In genomic region chr7:16472116-16472709, GRCm38 (mm10) we compare ENCODE assay signal across 21 mouse cellular contexts. TPM values are rescaled to one million over a fixed set of nuclear protein-coding genes. Genes with fewer than 3 reads are reported as not detected.
DNase-seq lines count a peak whose midpoint lies in the region; ATAC-seq and TF ChIP-seq lines count a peak whose summit lies in the region.
"Had no signal": no experiment of that assay in that cellular context is flagged by ENCODE, and none has a peak within 500 bp of the region (broad histone marks: within the 10 kb centered on the region; RNA-seq: fewer than 3 reads in every experiment).

No protein-coding gene starts in this region.

- WGBS in neural tube, embryonic 11.5 days: 4% methylated on average over 17 of the region's 17 CpGs
- under 1% methylated on average over 17 of the region's 17 CpGs for WGBS in forebrain, embryonic 14.5 days
- 6% methylated on average over 17 of the region's 17 CpGs for WGBS in hindbrain, postnatal 0 days

- no peak for DNase-seq in neural tube, embryonic 11.5 days (ENCODE audit: low spot score)
- no peak for DNase-seq in neural tube, embryonic 10.5 days (ENCODE audit: extremely low spot score, low spot score)
- DNase-seq in forebrain, embryonic 14.5 days (ENCODE audit: low spot score): peak; percentile 81
- peak; percentile 33 for DNase-seq in hindbrain, postnatal 0 days (ENCODE audit: low spot score)
- DNase-seq in kidney, postnatal 36 days: no peak
- DNase-seq in adrenal gland, adult (ENCODE audit: inconsistent age in 2 of 2, low spot score in 1 of 2): no peak
- DNase-seq in urinary bladder, adult 2 months (ENCODE audit: low spot score): no peak
- DNase-seq: adrenal gland, adult 8-10 months; cerebellum, adult 11-12 months; gastrocnemius, postnatal 25 days; heart, postnatal 4 days; kidney, adult 18-20 months; kidney, postnatal 14 days; right cerebral cortex, postnatal 4 days had no signal

- peaks cover 59% of the 10 kb centered on the region for H3K27me3 ChIP-seq in neural tube, embryonic 11.5 days (ENCODE audit: control insufficient read depth, insufficient read depth, low read length)
- peaks cover 59% of the 10 kb centered on the region for H3K27me3 ChIP-seq in forebrain, embryonic 14.5 days (replicated peaks; ENCODE audit: control insufficient read depth, insufficient read depth, low read length)
- H3K27me3 ChIP-seq in hindbrain, postnatal 0 days (ENCODE audit: insufficient read depth, low read length): peaks cover 44% of the 10 kb centered on the region

- no peaks in the 10 kb centered on the region for H3K9me3 ChIP-seq in neural tube, embryonic 11.5 days (ENCODE audit: control insufficient read depth, low read length)
- no peaks in the 10 kb centered on the region for H3K9me3 ChIP-seq in forebrain, embryonic 14.5 days (replicated peaks; ENCODE audit: control insufficient read depth, low read length)
- no peaks in the 10 kb centered on the region for H3K9me3 ChIP-seq in hindbrain, postnatal 0 days (ENCODE audit: low read length)
- H3K9me3 ChIP-seq: heart, embryonic 15.5 days; liver, embryonic 15.5 days had no signal

- no peak for ATAC-seq in neural tube, embryonic 11.5 days (ENCODE audit: insufficient read depth, low FRiP score, low TSS enrichment)
- peak; percentile 81 for ATAC-seq in forebrain, embryonic 14.5 days
- no peak for ATAC-seq in hindbrain, postnatal 0 days
- ATAC-seq: lung, postnatal 0 days had no signal

- no peak overlapping the region for H3K27ac ChIP-seq in neural tube, embryonic 11.5 days (ENCODE audit: low read depth, low read length)
- no peak overlapping the region for H3K27ac ChIP-seq in forebrain, embryonic 14.5 days (ENCODE audit: low read depth, low read length)
- H3K27ac ChIP-seq in hindbrain, postnatal 0 days: no peak overlapping the region
- H3K27ac ChIP-seq: embryonic facial prominence, embryonic 13.5 days; heart, embryonic 15.5 days; liver, embryonic 15.5 days; stomach, postnatal 0 days had no signal

- H3K4me2 ChIP-seq in neural tube, embryonic 11.5 days (ENCODE audit: low read depth): 0 out of 2 replicates have a peak overlapping the region, but pooled peaks have one; percentile 3
- H3K4me2 ChIP-seq in forebrain, embryonic 14.5 days (ENCODE audit: low read length): peak overlapping the region; percentile 33; the same call in 1 of the 2 replicates
- H3K4me2 ChIP-seq in hindbrain, postnatal 0 days (ENCODE audit: low read depth, low read length): no peak overlapping the region
- H3K4me2 ChIP-seq: embryonic facial prominence, embryonic 13.5 days; heart, embryonic 15.5 days; liver, embryonic 15.5 days had no signal

- TF ChIP-seq CTCF in hindbrain, postnatal 0 days (IDR thresholded peaks at IDR 0.05; ENCODE audit: low read depth): no peak

- H3K36me3 ChIP-seq in neural tube, embryonic 11.5 days (ENCODE audit: control insufficient read depth, insufficient read depth, low read length): no peaks in the 10 kb centered on the region
- H3K36me3 ChIP-seq in forebrain, embryonic 14.5 days (ENCODE audit: control insufficient read depth, insufficient read depth, low read length): no peaks in the 10 kb centered on the region
- H3K36me3 ChIP-seq in hindbrain, postnatal 0 days (ENCODE audit: insufficient read depth, low read length): no peaks in the 10 kb centered on the region
- H3K36me3 ChIP-seq: embryonic facial prominence, embryonic 13.5 days; heart, embryonic 15.5 days; liver, embryonic 15.5 days had no signal

- H3K9ac ChIP-seq in neural tube, embryonic 11.5 days (ENCODE audit: low read length): no peak overlapping the region
- H3K9ac ChIP-seq in forebrain, embryonic 14.5 days (ENCODE audit: low read length): 0 out of 2 replicates have a peak overlapping the region, but pooled peaks have one; percentile 25
- no peak overlapping the region for H3K9ac ChIP-seq in hindbrain, postnatal 0 days (replicated peaks; ENCODE audit: low read length)
- H3K9ac ChIP-seq: embryonic facial prominence, embryonic 13.5 days; heart, embryonic 15.5 days; liver, embryonic 15.5 days had no signal

- no peak overlapping the region for H3K4me3 ChIP-seq in neural tube, embryonic 11.5 days (ENCODE audit: low read depth, low read length)
- H3K4me3 ChIP-seq in forebrain, embryonic 14.5 days (ENCODE audit: low read depth, low read length): no peak overlapping the region
- H3K4me3 ChIP-seq in hindbrain, postnatal 0 days (ENCODE audit: low read length): no peak overlapping the region
- H3K4me3 ChIP-seq: embryonic facial prominence, embryonic 13.5 days; heart, embryonic 15.5 days; liver, embryonic 15.5 days had no signal

- peaks cover 5% of the 10 kb centered on the region; the same call in 1 of the 2 replicates for H3K4me1 ChIP-seq in neural tube, embryonic 11.5 days (ENCODE audit: control insufficient read depth, insufficient read depth, low read length)
- H3K4me1 ChIP-seq in forebrain, embryonic 14.5 days (ENCODE audit: control insufficient read depth, insufficient read depth, low read length): peaks cover 6% of the 10 kb centered on the region; the same call in 1 of the 2 replicates
- H3K4me1 ChIP-seq in hindbrain, postnatal 0 days (ENCODE audit: insufficient read depth, low read length): peaks cover 4% of the 10 kb centered on the region; the same call in 1 of the 2 replicates

RNA-seq across cellular contexts. Expression of gene Npas1, which starts 5.3 kb away (rescaled TPM):
- 0.45 and 0.68 TPM in 2 replicates for polyA plus RNA-seq in neural tube, embryonic 11.5 days (2014; fragmentation: Nextera tagmentation; extraction: Ambion mirVana)
- polyA plus RNA-seq in forebrain, embryonic 14.5 days (2014; fragmentation: Nextera tagmentation; extraction: Ambion mirVana): 2.4 and 3.4 TPM in 2 replicates
- total RNA-seq in hindbrain, postnatal 0 days (2014; rRNA removed): 9.0 and 13.9 TPM in 2 replicates
- polyA plus RNA-seq in hindbrain, postnatal 0 days (2015; fragmentation: Nextera tagmentation; extraction: Ambion mirVana): 7.6 and 7.9 TPM in 2 replicates
- 0.10 TPM in 1 of 2 replicates, not detected in the other for polyA plus RNA-seq in urinary bladder, adult 2 months (2012; rRNA removed)
- total RNA-seq: gastrocnemius, postnatal 25 days; heart, adult 8-10 months; heart, postnatal 4 days; neutrophil, adult 5-6 weeks had no signal

RNA-seq across cellular contexts. Expression of gene Tmem160, which starts 19.6 kb away (rescaled TPM):
- polyA plus RNA-seq in neural tube, embryonic 11.5 days (2014; fragmentation: Nextera tagmentation; extraction: Ambion mirVana): 57.2 and 59.6 TPM in 2 replicates
- polyA plus RNA-seq in forebrain, embryonic 14.5 days (2014; fragmentation: Nextera tagmentation; extraction: Ambion mirVana): 67.2 and 75.4 TPM in 2 replicates
- total RNA-seq in hindbrain, postnatal 0 days (2014; rRNA removed): 71.7 and 72.6 TPM in 2 replicates
- polyA plus RNA-seq in hindbrain, postnatal 0 days (2015; fragmentation: Nextera tagmentation; extraction: Ambion mirVana): 102 and 114 TPM in 2 replicates
- polyA plus RNA-seq in urinary bladder, adult 2 months (2012; rRNA removed): 59.4 and 67.6 TPM in 2 replicates

Comparison
In these comparisons a context has a peak if more than half of its experiments do, and no peak if none do; other contexts are left out.
1. DNase-seq: peak in forebrain, embryonic 14.5 days (single experiment) and hindbrain, postnatal 0 days (single experiment); none in neural tube, embryonic 11.5 days (single experiment), neural tube, embryonic 10.5 days (single experiment), kidney, postnatal 36 days (0 of 2), adrenal gland, adult (0 of 2) and urinary bladder, adult 2 months (single experiment).